Mouse (Mus musculus) midbrain, embryonic 16.5 days (tissue): ENCODE results near the gene Asb2. TPM values are rescaled to one million over a fixed set of nuclear protein-coding genes. Genes with fewer than 3 reads are reported as not detected.

Source experiments
- ATAC-seq: fragments of 200-750 bp; cut with Nextera tagmentation; 2 replicates; pipeline ENCODE4 v1.8.0; 2017; ENCODE audit warnings: moderate TSS enrichment
- H3K27ac ChIP-seq: fragments of 300-500 bp; sonication (generic); 2 replicates; pipeline ENCODE4 v1.5.1; 2014; ENCODE audit warnings: mild to moderate bottlenecking, low read length, mixed read lengths
- H3K27me3 ChIP-seq: fragments of 300-500 bp; sonication (generic); 2 replicates; pipeline ENCODE4 v1.6.1; 2014; ENCODE audit warnings: low read depth, low read length, mixed read lengths; ENCODE audit not compliant: control insufficient read depth, insufficient read depth
- H3K36me3 ChIP-seq: fragments of 300-500 bp; sonication (generic); 2 replicates; pipeline ENCODE4 v1.6.1; 2014; ENCODE audit warnings: mild to moderate bottlenecking, low read length, moderate library complexity, mixed read lengths; ENCODE audit not compliant: control insufficient read depth, insufficient read depth
- H3K4me1 ChIP-seq: fragments of 300-500 bp; sonication (generic); 2 replicates; pipeline ENCODE4 v1.6.1; 2014; ENCODE audit warnings: mild to moderate bottlenecking, low read length, mixed read lengths; ENCODE audit not compliant: control insufficient read depth, insufficient read depth
- H3K4me2 ChIP-seq: fragments of 300-500 bp; sonication (generic); 2 replicates; pipeline ENCODE4 v1.6.1; 2014; ENCODE audit warnings: mild to moderate bottlenecking, low read length, mixed read lengths
- H3K4me3 ChIP-seq: fragments of 300-500 bp; sonication (generic); 2 replicates; pipeline ENCODE4 v1.5.1; 2014; ENCODE audit warnings: low read depth, mild to moderate bottlenecking, low read length, moderate library complexity, mixed read lengths
- H3K9ac ChIP-seq: fragments of 300-500 bp; sonication (generic); 2 replicates; pipeline ENCODE4 v1.6.1; 2014; ENCODE audit warnings: low read depth, low read length, mixed read lengths
- H3K9me3 ChIP-seq: fragments of 300-500 bp; sonication (generic); replicated peaks from 2 replicates; pipeline ENCODE4 v1.6.1; 2014; ENCODE audit warnings: mild to moderate bottlenecking, low read length, mixed read lengths; ENCODE audit not compliant: control insufficient read depth, poor library complexity, severe bottlenecking
- WGBS: fragments of 180-500 bp; shearing (Covaris S2); extraction: QIAGEN DNeasy Blood & Tissue Kit; methylation state at CpG from one replicate; pipeline ENCODE4 v1.1.7; 2014; 5-methylcytosine and 5-hydroxymethylcytosine counted together
- polyA plus RNA-seq: library from polyadenylated mRNA; unstranded; fragments of >200 nt; fragmentation: Nextera tagmentation; extraction: Ambion mirVana; gene quantifications from 2 replicates; pipeline ENCODE4 v1.2.1, GENCODE M21; 2015

Asb2 gene
- polyA plus RNA-seq, 1 experiment from 2014 or later: 0.82 TPM

- WGBS: 89% methylated on average over 3 of the region's 3 CpGs
- H3K9ac ChIP-seq: no peak overlapping the region
- no peak overlapping the region for H3K27ac ChIP-seq
- no peak overlapping the region for H3K4me3 ChIP-seq
- no peaks in the 10 kb centered on the region for H3K4me1 ChIP-seq
- no peak for ATAC-seq
- no peaks in the 10 kb centered on the region for H3K9me3 ChIP-seq
- no peaks in the 10 kb centered on the region for H3K36me3 ChIP-seq
- no peaks in the 10 kb centered on the region for H3K27me3 ChIP-seq
- H3K4me2 ChIP-seq: no peak overlapping the region
These were observed 19.0 kb downstream of the Asb2 start for GRCm38 (mm10) chr12:103336766-103337165.

- Histone ChIP-seq H3K4me1 (no peaks in the 10 kb centered on the region), H3K27me3 (no peaks in the 10 kb centered on the region), H3K9me3 (no peaks in the 10 kb centered on the region), H3K36me3 (no peaks in the 10 kb centered on the region), H3K9ac (no peak overlapping the region), H3K4me2 (no peak overlapping the region), H3K27ac (no peak overlapping the region), H3K4me3 (no peak overlapping the region)
- ATAC-seq: no peak
- WGBS: 97% methylated on average over 15 of the region's 15 CpGs
These were observed 22.4 kb downstream of the Asb2 start for GRCm38 (mm10) chr12:103333426-103333825.

- WGBS: 83% methylated on average over 2 of the region's 2 CpGs
- no peak overlapping the region for H3K4me2 ChIP-seq
- no peak for ATAC-seq
These were observed 22.9 kb downstream of the Asb2 start for GRCm38 (mm10) chr12:103332879-103333278.

GRCm38 (mm10) chr12:103331491-103331890 is 24.3 kb downstream of the Asb2 start:
- Histone ChIP-seq H3K4me1 (no peaks in the 10 kb centered on the region), H3K27me3 (no peaks in the 10 kb centered on the region; the same call in 1 of the 2 replicates), H3K4me2 (no peak overlapping the region), H3K9ac (no peak overlapping the region), H3K4me3 (no peak overlapping the region), H3K36me3 (no peaks in the 10 kb centered on the region), H3K9me3 (no peaks in the 10 kb centered on the region), H3K27ac (no peak overlapping the region)
- no peak for ATAC-seq
- 67% methylated on average over 4 of the region's 4 CpGs for WGBS

More at GRCm38 (mm10) chr12:103332879-103333278, 22.9 kb downstream of the Asb2 start:
- H3K4me3 ChIP-seq: no peak overlapping the region
- H3K9me3 ChIP-seq: no peaks in the 10 kb centered on the region
- no peaks in the 10 kb centered on the region for H3K36me3 ChIP-seq
- no peaks in the 10 kb centered on the region for H3K27me3 ChIP-seq
- no peak overlapping the region for H3K9ac ChIP-seq
- no peak overlapping the region for H3K27ac ChIP-seq
- H3K4me1 ChIP-seq: no peaks in the 10 kb centered on the region

- ATAC-seq: no peak
- no peak overlapping the region for H3K27ac ChIP-seq
- 66% methylated on average over 7 of the region's 7 CpGs for WGBS
- H3K4me2 ChIP-seq: no peak overlapping the region
- H3K4me3 ChIP-seq: no peak overlapping the region
- no peak overlapping the region for H3K9ac ChIP-seq
- no peaks in the 10 kb centered on the region for H3K36me3 ChIP-seq
- H3K4me1 ChIP-seq: 0 out of 2 replicates have a peak, but pooled peaks cover 2% of the 10 kb centered on the region
- no peaks in the 10 kb centered on the region; the same call in 1 of the 2 replicates for H3K27me3 ChIP-seq
- H3K9me3 ChIP-seq: no peaks in the 10 kb centered on the region
These were observed 27.2 kb downstream of the Asb2 start for GRCm38 (mm10) chr12:103328448-103329191.

GRCm38 (mm10) chr12:103327107-103327506 is 28.7 kb downstream of the Asb2 start:
- 15% methylated on average over 7 of the region's 7 CpGs for WGBS
- ATAC-seq: no peak
- H3K9me3 ChIP-seq: no peaks in the 10 kb centered on the region
- H3K4me2 ChIP-seq: no peak overlapping the region
- H3K4me1 ChIP-seq: 0 out of 2 replicates have a peak, but pooled peaks cover 2% of the 10 kb centered on the region
- no peaks in the 10 kb centered on the region; the same call in 1 of the 2 replicates for H3K27me3 ChIP-seq
- no peak overlapping the region for H3K4me3 ChIP-seq
- H3K36me3 ChIP-seq: no peaks in the 10 kb centered on the region
- no peak overlapping the region for H3K9ac ChIP-seq
- H3K27ac ChIP-seq: no peak overlapping the region

- Histone ChIP-seq H3K36me3 (no peaks in the 10 kb centered on the region), H3K27me3 (no peaks in the 10 kb centered on the region; the same call in 1 of the 2 replicates), H3K4me2 (no peak overlapping the region), H3K4me3 (no peak overlapping the region), H3K27ac (no peak overlapping the region), H3K4me1 (0 out of 2 replicates have a peak, but pooled peaks cover 2% of the 10 kb centered on the region), H3K9ac (no peak overlapping the region), H3K9me3 (no peaks in the 10 kb centered on the region)
- WGBS: 69% methylated on average over 4 of the region's 4 CpGs
- ATAC-seq: no peak
These were observed 29.2 kb downstream of the Asb2 start for GRCm38 (mm10) chr12:103326569-103326968.

- Histone ChIP-seq H3K4me1 (0 out of 2 replicates have a peak, but pooled peaks cover 2% of the 10 kb centered on the region), H3K36me3 (no peaks in the 10 kb centered on the region), H3K9ac (peak overlapping the region; percentile 56), H3K9me3 (no peaks in the 10 kb centered on the region), H3K4me3 (peak overlapping the region; percentile 41), H3K27ac (no peak overlapping the region), H3K27me3 (no peaks in the 10 kb centered on the region; the same call in 1 of the 2 replicates), H3K4me2 (peak overlapping the region; percentile 61)
- 8% methylated on average over 60 of the region's 60 CpGs for WGBS
- peak; percentile 97 for ATAC-seq
These were observed 30.5 kb downstream of the Asb2 start for GRCm38 (mm10) chr12:103325156-103325857.

- no peak overlapping the region for H3K27ac ChIP-seq
- no peak for ATAC-seq
- no peaks in the 10 kb centered on the region for H3K9me3 ChIP-seq
- no peak overlapping the region for H3K4me2 ChIP-seq
- no peaks in the 10 kb centered on the region; the same call in 1 of the 2 replicates for H3K27me3 ChIP-seq
- H3K36me3 ChIP-seq: no peaks in the 10 kb centered on the region
- no peak overlapping the region for H3K4me3 ChIP-seq
- no peak overlapping the region for H3K9ac ChIP-seq
- H3K4me1 ChIP-seq: 0 out of 2 replicates have a peak, but pooled peaks cover 2% of the 10 kb centered on the region
- WGBS: 39% methylated on average over 3 of the region's 3 CpGs
These were observed 33.0 kb downstream of the Asb2 start for GRCm38 (mm10) chr12:103322801-103323200.
